Mouse (Mus musculus): ENCODE results near the gene Aox2.

Aox2 gene

DNA sequence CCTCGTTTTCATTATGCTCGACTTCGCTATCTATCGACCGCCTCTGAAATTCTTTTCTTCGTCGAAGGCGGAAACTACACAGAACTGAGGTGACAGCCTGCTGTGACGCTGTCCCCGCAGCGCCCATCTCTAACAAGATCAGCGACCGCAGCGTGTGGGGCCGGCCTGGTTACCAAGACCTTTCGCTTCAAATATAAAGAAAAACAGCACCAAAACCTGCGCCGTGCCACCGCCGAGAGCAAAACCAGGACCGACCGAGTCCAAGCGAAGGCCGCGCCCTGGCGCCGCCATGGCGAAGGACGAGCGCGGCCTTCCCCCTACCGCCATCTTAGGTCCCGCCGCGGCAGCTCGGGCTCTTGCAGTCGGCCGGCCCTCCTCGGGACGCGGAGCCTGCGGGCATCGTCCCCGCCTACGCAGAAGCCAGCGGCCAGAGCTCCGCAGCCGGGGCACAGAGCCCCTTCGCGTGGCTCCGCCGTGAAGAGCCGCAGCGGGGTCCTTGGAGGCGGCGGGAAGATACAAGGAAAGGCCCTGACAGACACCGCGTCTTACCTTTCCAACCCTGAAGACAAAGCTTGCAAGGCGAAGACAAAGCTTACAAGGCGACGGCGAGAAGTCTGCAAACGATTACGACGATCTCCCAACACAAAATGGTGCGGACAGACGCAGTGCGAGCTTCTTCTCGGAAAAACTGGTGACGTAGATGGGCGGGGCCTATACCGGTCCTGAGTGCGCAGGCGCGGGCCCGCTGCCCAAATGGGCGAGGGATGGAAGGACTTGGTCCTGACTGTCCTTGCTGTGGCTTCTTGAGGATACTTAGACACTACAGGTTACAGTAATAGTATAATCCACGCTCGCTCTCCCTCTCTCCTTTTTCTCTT, 145.5 kb downstream of the Aox2 start, which contains the start of gene Clk1:
Clk1 (minus strand) TSS at position 696 of the 878 bp plus-strand sequence.
- TF ChIP-seq GATA4 (IDR thresholded peaks at IDR 0.05; ENCODE audit: insufficient replicate concordance, low read length) = no peak

DNA sequence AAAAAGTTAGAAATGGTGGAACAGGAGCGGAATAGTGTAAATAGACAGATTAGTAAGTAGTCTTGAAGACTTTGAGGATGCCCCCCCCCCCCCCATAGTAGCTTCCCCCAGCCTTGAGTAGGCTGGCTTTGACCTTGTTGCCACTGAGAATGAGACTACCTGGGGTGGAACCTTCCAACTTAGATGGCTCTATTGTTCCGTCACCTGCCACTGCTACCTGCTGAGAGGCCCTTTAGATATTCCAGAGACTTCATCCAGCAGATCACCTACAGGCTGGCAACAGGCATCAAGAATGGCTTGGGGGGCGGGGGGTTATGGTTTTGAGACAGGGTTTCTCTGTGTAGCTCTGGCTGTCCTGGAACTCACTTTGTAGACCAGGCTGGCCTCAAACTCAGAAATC, 146.4 kb downstream of the Aox2 start:
- TF ChIP-seq GATA4 (IDR thresholded peaks at IDR 0.05; ENCODE audit: insufficient replicate concordance, low read length) = no peak
